Mouse (Mus musculus) megakaryocyte, adult 5-6 weeks (primary cell): ENCODE measurements around the gene Ube2j2. TPM values are rescaled to one million over a fixed set of nuclear protein-coding genes. Genes with fewer than 3 reads are reported as not detected.

Experiments
- ATAC-seq: 2 replicates; pipeline ENCODE4 v1.8.0; 2016; ENCODE audit warnings: mild to moderate bottlenecking, inconsistent platforms; ENCODE audit not compliant: poor library complexity, severe bottlenecking
- total RNA-seq, 2 experiments: library from RNA; stranded (forward) in 1 of 2; stranded (reverse) in 1 of 2; fragments of 153-499, 151-499 nt in 1 of 2; fragments of 221-1000, 200-1000 nt in 1 of 2; gene quantifications; 2 replicates each; pipeline versions ENCODE4 v1.2.3 to v1.2.4; 2015 to 2017

Gene Ube2j2
- 65.3 and 67.7 TPM in 2 replicates for total RNA-seq (2015)
- total RNA-seq (2017) = 91.4 and 101 TPM in 2 replicates

DNA sequence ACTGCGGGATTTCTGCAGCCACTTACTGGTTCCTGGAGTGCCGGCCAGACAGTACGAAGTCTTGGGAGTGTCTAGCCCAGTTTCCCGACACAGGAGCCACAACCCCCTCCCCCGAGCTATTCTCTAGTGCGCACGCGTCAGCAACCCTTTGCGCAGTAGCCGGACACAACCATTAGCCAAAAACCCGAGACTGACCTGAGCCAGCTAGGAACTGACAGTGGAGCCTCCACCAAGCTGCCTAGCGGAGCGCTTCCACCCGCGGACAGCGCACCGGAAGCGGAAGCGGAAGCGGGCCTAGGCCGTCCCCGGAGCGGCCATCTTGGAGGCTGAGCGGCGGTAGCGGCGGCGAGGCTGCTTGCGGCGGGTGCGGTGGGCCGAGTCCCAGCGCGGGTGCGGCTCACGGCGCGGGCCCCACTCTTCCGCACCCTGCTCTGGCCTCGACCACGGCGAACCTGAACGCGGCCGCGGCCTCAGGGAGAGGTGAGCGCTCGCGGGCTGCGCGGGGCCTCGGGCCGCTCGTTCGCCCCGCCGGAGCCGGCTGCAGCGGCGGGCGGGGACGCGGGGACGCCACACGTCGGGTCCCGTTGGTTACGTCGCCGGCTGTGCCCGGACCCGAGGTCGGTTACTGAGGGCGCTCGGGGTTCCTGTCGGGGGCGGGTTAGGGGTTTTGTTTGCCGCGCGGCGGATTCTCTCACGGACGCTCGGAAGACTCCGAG lies at the start of gene Ube2j2:
Gene Ube2j2 (plus strand): TSS at position 298 of the 716 bp plus-strand sequence.
- peak; percentile 95 for ATAC-seq

DNA sequence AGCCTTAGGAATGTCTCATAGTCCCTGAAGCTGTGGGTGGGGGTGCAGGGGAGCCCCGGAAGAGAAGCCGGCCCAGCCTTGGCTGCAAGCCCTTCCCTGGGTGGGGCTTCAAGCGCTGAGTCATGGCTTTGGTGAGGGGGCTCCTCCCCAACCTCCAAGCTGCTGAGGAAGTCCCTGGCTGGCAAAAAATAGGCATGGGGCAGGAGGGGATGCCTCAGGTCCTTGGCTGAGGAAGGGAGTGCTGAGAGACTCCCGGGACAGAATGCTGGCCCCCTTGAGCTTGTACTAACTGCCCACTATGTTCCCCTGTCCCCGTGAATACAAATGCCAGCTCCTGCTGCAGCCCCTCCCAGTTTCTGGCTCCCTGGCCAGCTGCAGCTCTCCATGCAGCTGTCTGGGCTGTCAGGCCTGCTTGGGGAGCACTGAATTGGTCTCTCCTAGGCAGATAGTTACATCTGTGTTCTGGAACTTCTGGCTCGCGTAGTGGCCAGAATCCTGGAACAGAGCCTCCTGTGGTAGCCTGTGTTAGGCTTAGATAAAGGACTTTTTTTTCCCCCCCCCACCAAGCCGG lies 49.2 kb upstream of the Ube2j2 start:
- peak; percentile 56 for ATAC-seq

DNA sequence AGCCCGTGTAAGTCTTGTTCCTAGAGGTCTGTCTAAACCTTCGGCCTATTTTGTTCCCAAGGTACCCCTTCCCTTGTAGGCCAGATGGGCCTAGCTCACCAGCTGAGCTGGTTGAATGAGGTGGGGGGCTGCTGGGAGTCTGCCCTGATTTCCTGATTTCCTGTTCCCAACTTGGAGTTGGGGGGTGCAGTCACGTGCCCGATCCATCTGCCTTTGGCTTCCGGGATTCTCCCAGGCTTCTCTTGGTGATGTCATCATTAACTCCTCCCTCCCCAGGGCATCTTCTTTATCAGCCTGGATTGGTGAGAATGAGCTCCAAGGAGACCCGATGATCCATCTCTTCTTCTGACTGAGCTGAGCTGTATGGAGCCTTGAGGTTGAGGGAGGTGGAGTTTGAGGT lies 48.4 kb upstream of the Ube2j2 start:
- ATAC-seq = no peak

DNA sequence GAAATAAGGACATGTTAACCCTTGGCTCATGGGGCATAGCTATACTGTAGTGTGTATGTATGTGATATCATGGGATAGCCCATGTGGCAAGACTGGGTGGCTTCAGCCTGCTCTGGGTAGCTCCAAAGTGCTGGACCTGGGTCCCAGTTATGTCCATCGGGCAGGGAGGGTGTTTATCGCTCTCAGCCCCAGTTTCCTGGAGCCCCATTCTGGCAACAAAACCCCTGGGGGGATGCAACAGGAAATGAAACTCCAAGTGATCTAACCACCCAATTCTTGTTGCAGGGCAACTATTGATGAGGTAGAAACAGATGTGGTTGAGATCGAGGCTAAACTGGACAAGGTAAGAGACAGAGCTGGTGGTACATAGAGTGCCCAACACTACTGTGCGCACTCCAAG lies 47.8 kb upstream of the Ube2j2 start:
- no peak for ATAC-seq

DNA sequence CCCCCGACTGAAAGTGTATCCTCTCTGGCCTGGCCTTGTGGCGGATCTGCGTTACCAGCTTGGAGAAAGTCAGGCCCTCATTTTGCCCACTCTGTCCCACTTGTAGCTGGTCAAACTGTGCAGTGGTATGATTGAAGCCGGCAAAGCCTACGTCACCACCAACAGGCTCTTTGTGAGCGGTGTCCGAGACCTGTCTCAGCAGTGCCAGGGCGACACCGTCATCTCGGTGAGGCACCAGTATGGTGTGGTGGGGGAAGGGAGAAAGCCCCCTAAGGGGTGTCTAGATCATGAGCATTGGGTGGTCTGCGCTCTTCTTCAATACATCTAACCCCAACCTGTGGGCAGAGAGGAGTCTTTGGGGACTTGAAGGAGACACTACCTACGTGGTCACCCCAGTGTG lies 47.2 kb upstream of the Ube2j2 start:
- ATAC-seq = no peak

DNA sequence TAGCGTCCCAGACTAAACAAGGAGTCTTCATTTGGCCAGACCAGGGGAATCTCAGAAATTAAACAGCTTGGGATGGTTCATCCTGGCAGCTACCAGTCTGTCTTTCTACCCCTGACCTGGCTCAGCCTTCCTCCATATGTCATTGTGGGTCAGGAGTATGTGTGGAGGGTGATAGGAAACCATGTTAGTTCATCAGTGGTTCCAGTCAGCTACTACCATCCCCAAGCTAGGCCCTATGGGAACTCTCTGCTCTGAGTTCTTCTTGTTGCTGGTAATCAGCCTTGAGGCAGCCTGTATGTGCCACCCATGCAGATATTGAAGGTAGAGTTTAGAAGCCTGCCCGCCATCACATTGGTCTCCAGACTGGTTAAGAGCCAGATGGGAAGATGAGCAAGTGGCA lies 45.3 kb upstream of the Ube2j2 start:
- no peak for ATAC-seq

DNA sequence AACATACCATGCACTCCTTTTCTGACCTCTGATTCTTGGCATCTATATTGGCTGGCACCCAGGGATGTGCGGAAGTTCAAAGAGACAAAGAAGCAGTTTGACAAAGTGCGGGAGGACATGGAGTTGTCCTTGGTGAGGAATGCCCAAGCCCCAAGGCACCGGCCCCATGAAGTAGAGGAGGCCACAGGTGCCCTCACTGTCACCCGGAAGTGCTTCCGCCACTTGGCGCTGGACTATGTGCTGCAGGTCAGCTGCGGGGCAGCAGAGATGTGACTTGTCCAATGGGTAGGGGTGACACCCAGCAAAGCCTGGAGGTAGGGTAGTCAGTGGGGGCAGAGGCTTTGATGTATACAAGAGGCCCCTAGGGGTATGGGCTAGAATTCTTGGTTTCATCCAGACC lies 44.3 kb upstream of the Ube2j2 start:
- no peak for ATAC-seq

DNA sequence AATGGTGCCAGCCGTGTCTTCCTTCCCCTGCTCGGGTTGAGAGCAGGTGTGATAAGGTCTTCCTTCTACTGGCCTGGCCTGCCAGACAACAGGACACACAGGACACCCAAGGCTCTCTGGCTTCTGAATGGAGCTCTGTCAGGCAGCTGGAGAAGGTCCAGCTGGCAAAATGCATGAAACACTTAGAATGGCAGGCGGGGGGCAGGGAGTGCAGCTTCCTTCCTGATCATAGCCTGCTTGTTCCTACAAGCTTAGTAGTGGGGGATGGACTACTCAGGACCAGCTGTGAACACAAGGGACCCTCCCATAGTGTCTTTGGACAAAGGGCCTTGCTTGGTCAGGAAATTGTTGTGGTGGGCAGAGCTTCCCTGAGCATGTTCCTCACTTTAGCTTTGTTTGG lies 42.4 kb upstream of the Ube2j2 start:
- ATAC-seq = no peak

DNA sequence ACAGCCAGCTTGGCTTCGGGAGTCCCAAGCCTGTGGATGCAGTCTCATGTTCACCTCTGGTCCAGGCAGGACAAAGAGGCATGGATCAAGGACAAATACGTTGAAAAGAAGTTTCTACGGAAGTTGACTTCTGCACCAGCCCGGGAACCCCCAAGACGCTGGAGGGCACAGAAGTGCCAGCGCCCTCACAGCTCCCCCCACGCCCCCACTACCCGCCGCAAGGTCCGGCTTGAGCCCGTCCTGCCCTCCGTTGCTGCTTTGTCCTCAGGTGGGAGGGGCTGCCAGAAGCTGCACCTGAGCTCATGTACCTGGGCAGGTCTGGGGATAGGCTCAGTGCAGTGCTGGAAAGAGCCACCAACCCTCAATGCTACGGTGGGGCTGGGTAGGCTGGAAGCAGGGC lies 40.4 kb upstream of the Ube2j2 start:
- ATAC-seq = no peak

DNA sequence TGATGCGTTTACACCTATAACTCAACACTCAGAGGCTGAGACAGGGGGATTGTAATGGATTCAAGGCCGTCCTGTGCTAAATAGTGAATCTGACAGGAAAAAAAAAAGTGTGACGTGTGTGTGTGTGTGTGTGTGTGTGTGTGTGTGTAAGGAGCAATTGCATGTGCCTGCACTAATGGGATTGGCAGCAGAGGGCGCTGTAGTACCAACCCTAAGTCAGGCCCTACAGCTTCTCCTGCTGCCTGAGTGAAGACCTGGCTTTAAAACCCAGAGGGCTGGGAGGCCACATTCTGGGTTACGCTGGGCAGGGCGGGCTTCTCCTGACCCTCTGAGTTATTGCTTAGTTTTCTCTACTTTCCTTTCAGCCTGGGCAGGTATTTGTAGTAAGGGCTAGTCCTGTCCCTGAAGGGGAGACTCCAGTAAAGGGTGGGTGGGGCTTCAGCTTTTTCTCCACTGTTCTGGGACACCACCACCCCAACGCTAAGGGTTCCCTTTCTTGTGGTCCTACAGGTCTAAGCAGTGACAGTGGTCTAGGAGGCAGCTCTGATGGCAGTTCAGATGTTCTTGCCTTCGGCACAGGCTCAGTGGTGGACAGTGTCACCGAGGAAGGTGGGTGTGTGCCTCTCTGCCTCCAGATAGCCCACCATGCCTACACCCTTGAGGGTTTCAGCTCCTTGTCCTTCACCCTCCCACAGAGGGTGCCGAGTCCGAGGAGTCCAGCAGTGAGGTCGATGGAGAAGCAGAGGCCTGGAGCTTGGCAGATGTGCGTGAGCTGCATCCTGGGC lies 39.1 kb upstream of the Ube2j2 start:
- ATAC-seq = no peak

DNA sequence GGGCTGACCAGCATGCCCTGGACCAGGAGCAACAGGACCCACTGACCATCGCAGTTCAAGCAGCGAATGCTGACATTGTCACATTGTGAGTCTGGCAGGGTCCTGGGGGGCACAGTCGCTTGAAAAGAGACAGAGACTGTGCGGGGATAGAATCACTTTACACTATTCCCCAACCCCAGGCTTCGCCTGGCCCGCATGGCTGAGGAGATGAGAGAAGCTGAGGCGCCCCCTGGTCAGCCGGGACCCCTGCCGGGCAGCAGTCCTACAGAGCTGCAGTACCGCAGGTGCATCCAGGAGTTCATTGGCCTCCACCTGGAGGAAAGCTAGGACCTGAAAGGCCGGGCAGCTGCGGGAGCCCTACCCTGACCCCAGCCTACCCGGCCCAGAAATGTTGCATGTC lies 38.0 kb upstream of the Ube2j2 start:
- ATAC-seq = no peak

DNA sequence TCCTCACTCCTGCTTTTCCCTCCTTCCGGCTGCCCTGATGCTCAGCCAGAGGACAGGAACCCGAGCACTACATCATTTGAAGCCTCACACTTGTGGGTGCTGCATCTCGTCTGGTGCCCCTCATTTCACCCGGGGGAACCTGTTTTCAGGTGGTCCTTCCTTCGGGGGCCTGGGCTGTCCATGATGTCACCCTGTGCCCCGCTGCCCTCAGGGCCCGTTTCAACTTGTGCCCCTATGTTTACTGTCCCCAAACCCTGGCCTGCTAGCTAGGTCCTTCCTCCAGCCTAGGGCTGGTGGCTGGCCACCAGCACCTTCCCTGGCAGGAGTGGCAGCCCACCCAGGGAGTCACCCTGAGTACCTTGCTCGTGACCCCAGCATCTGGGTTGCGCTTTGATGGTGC lies 37.5 kb upstream of the Ube2j2 start:
- ATAC-seq = no peak

DNA sequence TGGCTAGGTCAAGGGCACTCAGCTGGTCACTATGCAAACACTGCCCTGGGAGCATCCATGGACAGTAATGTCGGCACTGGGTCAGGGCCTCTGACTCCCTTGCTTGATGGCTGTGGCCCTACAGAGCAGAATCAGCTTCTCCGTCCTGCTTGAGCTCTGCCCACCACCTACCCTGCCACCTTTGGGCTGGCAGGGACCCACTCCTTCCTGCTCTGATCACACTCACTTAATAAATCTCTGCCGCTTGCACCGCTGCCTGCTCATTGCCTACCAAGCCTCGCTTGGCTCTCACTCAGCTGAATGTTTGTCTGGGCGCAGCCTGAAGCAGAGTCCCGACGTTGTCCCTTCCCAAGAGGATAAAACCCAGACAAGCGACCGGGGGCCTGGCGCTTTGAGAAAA lies 36.6 kb upstream of the Ube2j2 start:
- no peak for ATAC-seq

DNA sequence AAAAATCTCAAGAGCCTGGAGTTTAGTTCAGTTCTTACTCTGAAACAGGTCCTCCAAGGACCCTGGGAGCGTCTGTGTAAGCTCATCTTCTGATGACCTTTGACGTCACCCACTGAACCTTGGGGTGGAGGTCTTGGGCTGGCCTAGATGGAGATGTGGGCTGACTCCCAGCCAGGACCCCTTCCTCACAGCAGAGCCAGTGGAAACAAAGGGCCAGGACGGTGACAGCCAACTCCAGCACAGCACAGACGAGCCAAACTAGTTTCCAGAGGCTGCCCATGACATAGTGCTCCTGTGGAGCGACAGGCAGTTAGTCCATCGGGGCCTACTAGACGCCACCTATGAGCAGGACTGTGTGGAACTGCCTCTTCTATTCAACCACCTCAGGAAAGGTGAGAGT lies 35.4 kb upstream of the Ube2j2 start:
- ATAC-seq = no peak

DNA sequence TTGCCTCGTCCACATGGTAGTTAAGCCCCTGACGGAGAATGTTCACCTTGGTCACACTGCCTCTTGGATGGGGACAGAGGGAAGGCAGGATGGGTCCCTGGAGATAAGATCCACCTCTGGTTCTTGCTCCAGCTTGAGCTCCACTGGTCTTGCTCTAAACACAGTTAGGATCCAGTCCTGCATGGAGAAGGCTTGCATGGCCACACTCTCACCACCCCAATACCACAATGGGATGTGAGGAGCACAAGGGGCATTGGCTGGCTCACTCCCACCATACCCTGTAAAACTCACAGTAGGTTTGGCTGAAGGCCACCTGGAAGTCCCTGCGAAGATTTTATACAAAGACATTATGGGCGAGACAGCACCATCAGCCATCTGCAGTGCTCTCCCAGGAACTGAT lies 34.9 kb upstream of the Ube2j2 start:
- no peak for ATAC-seq

DNA sequence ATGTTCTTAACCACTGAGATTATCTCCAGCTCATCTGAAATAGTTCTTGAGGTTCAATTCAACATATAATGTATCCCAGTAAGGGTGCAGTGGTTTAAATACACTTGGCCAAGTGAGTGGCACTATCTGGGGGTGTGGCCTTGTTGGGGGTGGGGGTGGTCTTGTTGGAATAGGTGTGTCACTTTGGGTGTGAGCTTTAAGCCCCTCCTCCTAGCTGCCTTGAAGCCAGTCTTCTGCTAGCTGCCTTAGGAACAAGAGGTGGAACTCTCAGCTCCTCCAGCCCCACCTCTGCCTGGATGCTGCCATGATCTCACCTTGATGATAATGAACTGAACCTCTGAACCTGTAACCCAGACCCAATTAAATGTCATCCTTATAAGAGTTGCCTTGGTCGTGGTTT lies 11.6 kb upstream of the Ube2j2 start:
- no peak for ATAC-seq

DNA sequence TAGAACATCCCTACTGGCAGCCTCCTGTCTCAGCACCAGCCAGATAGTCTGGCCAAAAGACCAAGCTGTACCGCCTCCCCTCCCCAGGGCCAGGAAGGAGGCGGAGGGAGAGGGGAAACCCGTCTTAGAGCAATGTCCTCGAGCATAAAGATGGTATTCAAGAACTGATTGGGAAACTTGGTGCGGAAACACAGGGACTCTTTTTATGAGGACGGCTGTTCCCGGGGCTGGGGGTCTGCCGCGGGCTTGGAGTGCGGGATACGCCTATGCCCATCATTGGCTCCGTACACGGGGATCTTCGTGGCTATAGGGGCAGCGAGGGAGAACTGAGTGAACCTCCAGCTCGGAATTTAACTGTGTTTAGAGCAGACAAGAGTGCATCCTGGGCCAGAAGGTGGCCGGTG lies 580 bp upstream of the Ube2j2 start:
- peak; percentile 2; the same call in 1 of the 2 replicates for ATAC-seq

DNA sequence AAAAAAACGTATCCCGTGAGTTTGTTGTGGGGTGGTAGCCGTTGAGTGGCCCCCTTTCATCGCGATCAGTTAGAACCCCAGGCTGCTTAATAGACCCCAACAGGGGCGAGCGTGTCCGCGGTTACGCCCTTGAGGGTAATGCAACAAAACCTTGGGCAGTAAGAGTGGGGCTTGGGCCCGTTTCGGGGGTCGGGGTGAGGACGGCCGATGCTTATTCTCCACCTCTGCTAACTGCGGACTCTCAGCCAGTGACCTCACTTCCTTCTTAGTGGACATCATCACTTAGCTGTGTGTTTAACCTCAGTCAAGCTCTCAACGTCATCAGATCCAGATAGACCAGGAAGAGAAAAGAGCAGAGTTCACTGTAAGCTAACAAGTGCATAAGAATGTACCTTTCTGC lies 640 bp downstream of the Ube2j2 start:
- ATAC-seq = peak; percentile 60

DNA sequence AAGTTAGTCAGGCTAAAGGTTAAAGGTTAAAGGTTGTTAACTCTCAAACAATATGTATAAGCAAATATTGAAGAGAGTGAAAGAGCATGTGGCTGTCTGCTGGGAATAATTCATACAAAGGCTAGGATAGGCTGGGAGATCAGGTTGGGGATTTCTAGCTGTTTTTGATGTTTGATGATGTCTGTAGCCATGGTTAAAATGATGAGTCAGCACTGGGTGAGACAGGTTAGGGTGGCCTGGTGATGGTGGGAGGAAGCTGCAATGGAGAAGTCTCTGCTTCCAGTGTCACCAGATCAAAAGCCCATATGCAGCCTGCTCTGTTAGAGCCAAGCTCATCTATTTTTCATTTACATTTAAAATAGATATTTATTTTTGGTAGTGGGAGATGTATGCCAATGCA lies 3.5 kb downstream of the Ube2j2 start:
- ATAC-seq = no peak

DNA sequence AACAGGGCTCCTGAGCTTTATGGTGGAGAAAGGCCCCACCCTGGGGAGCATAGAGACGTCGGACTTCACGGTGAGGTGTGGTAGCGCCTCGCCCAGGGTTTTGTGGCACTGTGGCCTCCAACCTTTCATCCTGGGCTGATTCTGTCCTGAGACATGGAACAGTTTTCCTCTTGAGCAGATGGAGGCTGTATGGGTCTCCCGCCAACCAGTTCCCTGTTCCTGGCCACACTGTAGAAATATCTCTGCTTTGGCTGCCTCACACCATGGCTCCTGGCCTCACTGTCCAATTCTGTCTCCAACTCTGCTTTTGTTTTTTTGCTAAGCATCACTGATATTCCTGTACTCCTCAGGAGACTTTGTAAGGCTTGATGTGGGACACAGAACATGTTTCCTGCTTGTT lies 11.9 kb downstream of the Ube2j2 start:
- ATAC-seq = no peak

DNA sequence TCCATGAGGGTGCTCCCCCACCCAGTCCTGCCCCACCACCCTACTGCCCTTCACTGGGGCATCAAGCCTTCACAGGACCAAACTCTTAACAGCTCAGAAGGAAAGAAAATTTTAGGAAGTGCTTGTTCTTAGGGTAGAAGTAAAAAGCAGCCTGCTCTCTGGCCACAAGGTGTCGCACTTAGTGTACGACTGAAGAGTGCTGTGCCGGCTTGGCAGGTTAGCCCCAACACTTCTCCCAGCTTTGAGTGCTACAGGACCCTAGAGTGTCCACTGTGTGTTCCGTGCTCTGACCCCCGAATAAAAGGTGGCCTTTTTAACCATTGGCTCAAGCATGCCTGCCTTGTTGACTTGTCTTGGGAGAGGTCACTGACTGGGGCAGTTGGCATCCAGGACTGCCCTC lies 15.6 kb downstream of the Ube2j2 start:
- peak; percentile 76 for ATAC-seq
